Mouse (Mus musculus) megakaryocyte, embryonic 14.5 days (primary cell): Measurements from ENCODE around the gene Pde12. TPM values are rescaled to one million over a fixed set of nuclear protein-coding genes. Genes with fewer than 3 reads are reported as not detected.

Experiments used
- H3K27me3 ChIP-seq: replicated peaks from 2 replicates; pipeline ENCODE3; 2012; ENCODE audit warnings: inconsistent platforms
- H3K36me3 ChIP-seq: replicated peaks from 2 replicates; pipeline ENCODE3; 2012; ENCODE audit warnings: low read length, inconsistent platforms, mixed read lengths
- H3K4me1 ChIP-seq: 2 replicates; pipeline ENCODE4 v1.6.1; 2012; ENCODE audit warnings: inconsistent platforms
- H3K4me3 ChIP-seq: replicated peaks from 2 replicates; pipeline ENCODE3; 2012; ENCODE audit warnings: moderate library complexity, mild to moderate bottlenecking, inconsistent platforms
- H3K9me3 ChIP-seq: 2 replicates; pipeline ENCODE4 v1.6.1; 2012; ENCODE audit warnings: inconsistent platforms
- FLI1 ChIP-seq: IDR thresholded peaks from 2 replicates; pipeline ENCODE4 v1.6.1; 2012; ENCODE audit warnings: low read length, inconsistent platforms, mixed read lengths
- GATA1 ChIP-seq: IDR thresholded peaks from 3 replicates; pipeline ENCODE4 v1.6.1; 2012; ENCODE audit warnings: mixed read lengths, low read length, inconsistent platforms, borderline replicate concordance
- polyA plus RNA-seq: library from polyadenylated mRNA; stranded (reverse); fragments of >175 nt; gene quantifications from 2 replicates; pipeline ENCODE4 v1.2.3, GENCODE M21; 2012; ENCODE audit warnings: low replicate concordance; ENCODE audit not compliant: insufficient read depth

The Pde12 gene
- polyA plus RNA-seq, 1 experiment = 5.2 TPM

- Histone ChIP-seq H3K4me3 (peak overlapping the region; percentile 4), H3K9me3 (no peaks in the 10 kb centered on the region), H3K36me3 (peaks cover 34% of the 10 kb centered on the region), H3K27me3 (no peaks in the 10 kb centered on the region), H3K4me1 (peaks cover 38% of the 10 kb centered on the region)
- TF ChIP-seq GATA1 = no peak
- no peak for TF ChIP-seq FLI1
Measured at GRCm38 (mm10) chr14:26643006-26643624, 26.6 kb downstream of the Pde12 start.

DNA sequence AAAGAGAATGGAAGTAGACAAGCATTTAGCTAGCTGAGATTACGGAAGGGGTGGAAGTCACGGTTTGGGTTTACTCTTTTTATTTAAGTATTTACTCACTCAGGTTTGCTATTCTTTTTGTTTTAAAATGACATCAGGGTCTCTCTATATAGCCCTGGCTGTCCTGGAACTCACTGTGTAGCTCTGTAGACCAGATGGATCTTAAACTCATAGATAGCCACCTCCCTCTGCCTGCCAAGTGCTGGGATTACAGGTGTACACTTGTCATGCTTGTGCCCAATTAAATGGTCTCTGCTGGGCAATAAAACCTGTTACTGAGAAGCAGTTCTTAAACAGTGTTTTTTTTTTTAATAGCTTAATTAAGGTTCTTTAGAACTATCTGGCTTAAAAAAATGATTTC, 29.7 kb downstream of the Pde12 start:
- peaks cover 9% of the 10 kb centered on the region for H3K36me3 ChIP-seq
- peak overlapping the region; percentile 93 for H3K4me3 ChIP-seq
- TF ChIP-seq FLI1 (no peak), GATA1 (no peak)
- peaks cover 50% of the 10 kb centered on the region for H3K4me1 ChIP-seq
- no peaks in the 10 kb centered on the region for H3K27me3 ChIP-seq
- H3K9me3 ChIP-seq = no peaks in the 10 kb centered on the region

GRCm38 (mm10) chr14:26639251-26639650, 30.4 kb downstream of the Pde12 start:
- Histone ChIP-seq H3K4me3 (peak overlapping the region; percentile 93), H3K9me3 (no peaks in the 10 kb centered on the region), H3K4me1 (peaks cover 48% of the 10 kb centered on the region), H3K27me3 (no peaks in the 10 kb centered on the region), H3K36me3 (peaks cover 6% of the 10 kb centered on the region)
- TF ChIP-seq GATA1 (no peak), FLI1 (no peak)

DNA sequence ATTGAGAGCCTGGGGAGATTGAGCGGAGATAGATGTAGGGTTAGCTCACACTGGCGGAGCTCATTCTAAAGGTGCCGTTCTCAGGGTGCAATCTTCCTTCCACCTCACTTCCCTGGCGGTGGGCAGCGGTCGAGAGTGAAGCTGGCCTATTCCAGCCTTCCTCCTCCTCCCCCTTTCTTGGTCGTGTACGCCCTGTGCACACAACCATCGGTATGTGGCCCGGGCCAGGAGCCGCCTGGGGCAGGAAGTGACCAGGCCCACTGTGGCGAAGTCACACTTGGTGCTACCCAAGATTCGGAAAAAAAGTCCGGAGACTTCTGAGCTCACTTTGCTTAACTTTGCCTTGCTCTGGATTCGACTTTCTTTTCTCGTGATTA, 31.0 kb downstream of the Pde12 start:
- H3K4me3 ChIP-seq = peak overlapping the region; percentile 93
- no peak for TF ChIP-seq FLI1
- TF ChIP-seq GATA1 = no peak
- H3K9me3 ChIP-seq = no peaks in the 10 kb centered on the region
- peaks cover 7% of the 10 kb centered on the region for H3K36me3 ChIP-seq
- H3K27me3 ChIP-seq = no peaks in the 10 kb centered on the region
- peaks cover 46% of the 10 kb centered on the region for H3K4me1 ChIP-seq

DNA sequence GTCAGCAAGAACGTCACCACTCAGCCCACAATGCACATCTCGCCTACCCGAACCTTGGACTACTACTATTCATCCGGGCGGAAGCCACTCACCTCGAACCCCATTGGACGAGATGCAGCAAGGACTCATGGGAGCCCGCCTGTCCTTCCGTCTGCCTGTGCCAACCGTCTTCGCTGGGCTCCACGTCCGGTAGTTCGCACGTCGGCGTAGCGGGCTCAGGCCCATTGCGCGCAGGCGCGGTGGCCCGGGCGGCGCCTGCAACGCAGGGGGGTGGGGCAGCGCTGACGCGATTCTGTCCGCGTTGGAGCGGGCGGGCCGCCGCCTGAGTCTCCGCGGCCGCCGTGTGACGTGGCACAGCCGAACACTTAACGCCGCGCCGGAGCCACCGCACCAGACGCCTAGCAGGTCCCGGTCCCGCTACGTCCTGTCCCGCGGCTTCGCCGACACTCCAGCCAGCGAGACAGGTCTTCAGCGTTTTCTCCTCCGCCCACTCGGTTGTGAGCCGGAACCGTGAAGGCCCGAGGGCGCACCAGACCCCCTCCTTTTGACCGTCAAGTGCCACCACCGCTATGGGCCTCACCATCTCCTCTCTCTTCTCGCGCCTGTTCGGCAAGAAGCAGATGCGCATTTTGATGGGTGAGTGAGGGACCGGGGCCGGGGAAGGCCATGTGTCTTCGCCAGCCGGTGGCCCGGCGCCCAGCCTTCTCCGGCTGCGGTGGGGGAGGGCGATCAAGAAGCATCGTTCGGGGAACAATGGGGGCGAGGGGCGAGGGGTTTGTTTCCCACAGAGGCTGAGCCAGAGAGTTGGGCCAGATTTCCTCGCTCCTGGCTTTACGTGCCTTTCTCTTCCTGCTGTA, 31.6 kb downstream of the Pde12 start, which contains the start of gene Arf4:
TSS of gene Arf4 (plus strand) at position 224 of the 857 bp plus-strand sequence.
- Histone ChIP-seq H3K4me3 (peak within 1 kb of the TSS; percentile 93), H3K4me1 (peaks cover 41% of the 10 kb centered on the region), H3K27me3 (no peaks in the 10 kb centered on the region), H3K9me3 (no peaks in the 10 kb centered on the region), H3K36me3 (peaks cover 12% of the 10 kb centered on the region)
- TF ChIP-seq FLI1 (0 out of 2 replicates have a peak, but pooled peaks have one; percentile 25), GATA1 (no peak)

DNA sequence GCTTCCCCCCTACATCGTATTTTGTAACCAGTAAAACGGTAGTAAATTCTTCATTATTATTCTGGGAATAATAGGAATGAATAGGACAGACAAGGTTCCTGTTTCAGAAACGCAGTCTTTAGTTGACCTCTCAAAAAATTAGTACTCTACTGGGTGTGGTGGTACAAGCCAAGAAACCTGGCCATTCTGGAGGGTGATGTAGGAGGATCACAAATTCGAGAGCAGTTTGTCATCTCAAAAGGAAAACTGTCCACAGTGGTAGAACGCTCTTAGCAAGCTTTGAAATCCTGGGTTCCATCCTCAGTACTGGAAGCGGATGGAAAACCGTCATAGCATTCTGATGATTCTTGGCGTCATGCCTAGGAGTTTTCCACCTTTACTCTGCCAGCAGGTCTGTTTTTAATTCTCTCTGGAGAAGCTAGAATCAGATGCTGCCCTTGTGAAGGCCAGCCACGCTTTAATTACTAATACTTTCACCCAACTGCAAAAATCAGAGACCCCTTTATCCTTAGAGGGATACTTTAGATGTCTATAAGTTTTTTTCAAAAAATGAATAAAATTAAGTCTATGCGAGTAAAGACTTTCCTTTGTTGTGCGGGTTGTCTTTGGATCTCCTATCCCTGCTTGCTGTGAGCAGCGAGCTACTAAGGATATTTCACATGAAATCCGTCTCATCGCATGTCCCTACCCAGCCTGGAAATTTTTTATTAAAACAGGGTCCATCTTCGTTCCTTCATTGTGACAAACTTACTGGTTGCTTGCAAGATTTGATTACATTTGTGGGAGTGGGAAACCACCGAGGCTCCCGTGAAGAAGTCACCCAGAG, 32.4 kb downstream of the Pde12 start:
- Histone ChIP-seq H3K36me3 (peaks cover 17% of the 10 kb centered on the region), H3K27me3 (no peaks in the 10 kb centered on the region), H3K4me1 (peaks cover 34% of the 10 kb centered on the region), H3K4me3 (peak overlapping the region; percentile 93), H3K9me3 (no peaks in the 10 kb centered on the region)
- TF ChIP-seq FLI1 (no peak), GATA1 (no peak)

- Histone ChIP-seq H3K9me3 (no peaks in the 10 kb centered on the region), H3K4me1 (peaks cover 3% of the 10 kb centered on the region; the same call in 1 of the 2 replicates), H3K36me3 (peaks cover 98% of the 10 kb centered on the region)
Measured at GRCm38 (mm10) chr14:26626605-26627140, 43.0 kb downstream of the Pde12 start.

GRCm38 (mm10) chr14:26625301-26625700, 44.4 kb downstream of the Pde12 start:
- TF ChIP-seq FLI1 (no peak), GATA1 (no peak)
- Histone ChIP-seq H3K4me1 (peaks cover 3% of the 10 kb centered on the region; the same call in 1 of the 2 replicates), H3K27me3 (no peaks in the 10 kb centered on the region), H3K36me3 (peaks cover 99% of the 10 kb centered on the region), H3K9me3 (no peaks in the 10 kb centered on the region), H3K4me3 (no peak overlapping the region)

More at GRCm38 (mm10) chr14:26626605-26627140, 43.0 kb downstream of the Pde12 start:
- TF ChIP-seq FLI1 (no peak), GATA1 (no peak)
- Histone ChIP-seq H3K27me3 (no peaks in the 10 kb centered on the region), H3K4me3 (no peak overlapping the region)

DNA sequence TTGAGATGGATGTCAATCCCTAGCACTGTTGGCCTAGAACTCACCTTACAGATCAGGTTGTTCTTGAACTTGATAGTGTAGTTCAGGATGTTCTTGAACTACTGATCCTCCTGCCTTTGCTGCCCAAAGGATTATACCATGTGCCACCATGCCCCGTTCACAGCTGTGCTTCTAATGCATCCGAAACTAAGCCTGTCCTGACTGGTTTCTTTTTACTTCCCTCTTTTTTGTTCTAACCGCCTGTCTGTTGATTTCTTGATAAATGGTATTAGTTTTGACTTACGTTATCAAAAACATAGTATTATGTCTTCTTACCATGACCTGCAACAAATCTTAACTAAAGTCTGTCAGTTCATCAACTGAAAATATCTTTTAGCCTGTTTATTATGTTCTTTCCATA, 59.0 kb downstream of the Pde12 start:
- Histone ChIP-seq H3K9me3 (no peaks in the 10 kb centered on the region), H3K36me3 (peaks cover 99% of the 10 kb centered on the region), H3K4me1 (peaks cover 19% of the 10 kb centered on the region), H3K4me3 (no peak overlapping the region), H3K27me3 (no peaks in the 10 kb centered on the region)
- TF ChIP-seq GATA1 (no peak), FLI1 (no peak)

Other genes with a start within 250 kb of the Pde12 start
- 9.8 and 28.2 TPM in 2 replicates for gene Slmap, start 135.0 kb downstream of the Pde12 start, polyA plus RNA-seq
- 0.89 and 1.7 TPM in 2 replicates for gene Dennd6a, start 96.0 kb downstream of the Pde12 start, polyA plus RNA-seq
- 135 and 173 TPM in 2 replicates for gene Arf4, start 31.8 kb downstream of the Pde12 start, polyA plus RNA-seq
- not detected in 2 replicates for gene Dnah12, start 23.4 kb upstream of the Pde12 start, polyA plus RNA-seq
- not detected in 2 replicates for gene Asb14, start 224.7 kb upstream of the Pde12 start, polyA plus RNA-seq